Comparison of ENCODE assay signal across 22 mouse cellular contexts in the genomic region with DNA sequence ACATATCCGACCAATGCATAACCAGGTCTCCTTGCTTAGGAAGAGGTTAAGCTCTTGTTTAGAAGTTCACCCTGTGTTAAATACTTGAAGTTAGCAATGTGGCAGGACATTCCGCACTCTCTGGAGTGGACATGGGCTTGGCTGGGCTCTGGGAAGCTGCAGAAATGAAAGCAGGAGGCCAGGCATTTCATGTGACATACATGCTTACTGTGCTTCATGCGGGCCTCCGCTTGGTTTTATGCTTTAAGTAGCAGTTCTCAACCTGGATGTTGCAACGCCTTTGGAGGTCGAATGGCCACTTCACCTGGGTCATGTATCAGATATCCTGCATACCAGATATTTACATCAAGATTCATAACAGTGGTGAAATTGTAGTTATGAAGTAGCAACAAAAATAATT.
"Had no signal": no experiment of that assay in that cellular context is flagged by ENCODE, and none has a peak within 500 bp of the region (broad histone marks: within the 10 kb centered on the region; RNA-seq: fewer than 3 reads in every experiment).

No protein-coding gene starts in this region.

- H3K9ac ChIP-seq: heart, embryonic 13.5 days; heart, embryonic 15.5 days; hindbrain, embryonic 13.5 days; hindbrain, embryonic 15.5 days; kidney, embryonic 15.5 days; limb, embryonic 12.5 days had no signal

- H3K4me3 ChIP-seq: heart, embryonic 10.5 days; heart, embryonic 13.5 days; heart, embryonic 15.5 days; hindbrain, embryonic 13.5 days; hindbrain, embryonic 15.5 days; kidney, embryonic 15.5 days; left cerebral cortex, adult 2 months; limb, embryonic 10.5 days; limb, embryonic 12.5 days had no signal

- H3K27ac ChIP-seq: heart, embryonic 10.5 days; heart, embryonic 13.5 days; heart, embryonic 15.5 days; hindbrain, embryonic 13.5 days; hindbrain, embryonic 15.5 days; hindbrain, postnatal 0 days; kidney, embryonic 15.5 days; kidney, postnatal 0 days; left cerebral cortex, adult 2 months; limb, embryonic 10.5 days; limb, embryonic 12.5 days had no signal

- H3K36me3 ChIP-seq: heart, embryonic 10.5 days; heart, embryonic 13.5 days; heart, embryonic 15.5 days; hindbrain, embryonic 13.5 days; hindbrain, embryonic 15.5 days; kidney, embryonic 15.5 days; limb, embryonic 10.5 days; limb, embryonic 12.5 days had no signal

- DNase-seq: gastrocnemius, postnatal 14 days; gastrocnemius, postnatal 36 days; heart, adult 18-20 months; heart, postnatal 14 days; heart, postnatal 36 days; kidney, adult 11 months; kidney, adult 2 months; kidney, adult 9 months; kidney, postnatal 14 days; kidney, postnatal 36 days; liver had no signal

- H3K9me3 ChIP-seq: heart, embryonic 10.5 days; heart, embryonic 13.5 days; heart, embryonic 15.5 days; hindbrain, embryonic 13.5 days; hindbrain, embryonic 15.5 days; kidney, embryonic 15.5 days; limb, embryonic 10.5 days; limb, embryonic 12.5 days had no signal

- H3K4me2 ChIP-seq: heart, embryonic 13.5 days; heart, embryonic 15.5 days; hindbrain, embryonic 13.5 days; hindbrain, embryonic 15.5 days; kidney, embryonic 15.5 days; limb, embryonic 12.5 days had no signal

- H3K4me1 ChIP-seq: heart, embryonic 10.5 days; heart, embryonic 13.5 days; heart, embryonic 15.5 days; hindbrain, embryonic 13.5 days; hindbrain, embryonic 15.5 days; kidney, embryonic 15.5 days; limb, embryonic 10.5 days; limb, embryonic 12.5 days had no signal

- H3K27me3 ChIP-seq: heart, embryonic 13.5 days; heart, embryonic 15.5 days; hindbrain, embryonic 13.5 days; hindbrain, embryonic 15.5 days; kidney, embryonic 15.5 days; limb, embryonic 12.5 days had no signal
